Mouse (Mus musculus) mouse trophoblast stem cell (cell line): ENCODE data around the gene Rab15.
"Not testable (repeated sequence)": the region's sequence is repeated elsewhere in the genome, so short reads cannot be mapped to it uniquely, and the experiment has no call there.

ENCODE experiments used
- in situ Hi-C, 2 experiments: fragments of 300-500 bp; cut with MseI, MboI; formaldehyde crosslinking; loops; 2 replicates in 1 of 2; 3 replicates in 1 of 2; pipeline ENCODE4 v1.15.1; 2025

Gene Rab15

DNA sequence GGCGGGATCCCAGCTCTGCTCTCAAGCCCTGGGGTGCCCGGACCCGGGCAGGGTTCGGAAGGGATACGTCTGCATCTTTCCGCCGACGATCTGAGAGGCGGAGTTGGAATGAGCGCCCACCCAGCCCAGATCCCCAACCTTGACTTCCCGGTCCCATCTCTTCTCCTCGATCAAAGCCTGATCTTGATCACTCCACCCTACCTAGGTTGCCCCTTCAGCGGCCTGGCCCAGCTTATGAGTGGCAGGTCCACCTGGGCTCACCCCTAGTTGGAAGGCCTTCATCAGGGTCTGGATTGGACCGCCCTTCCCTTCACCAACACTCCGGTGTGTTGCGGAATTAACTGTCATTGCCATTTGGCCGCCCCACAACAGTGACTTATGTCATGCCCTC lies at the start of gene Rab15:
TSS of gene Rab15 (minus strand) at position 258 of the 391 bp plus-strand sequence.
- in situ Hi-C loops = no loop called here

DNA sequence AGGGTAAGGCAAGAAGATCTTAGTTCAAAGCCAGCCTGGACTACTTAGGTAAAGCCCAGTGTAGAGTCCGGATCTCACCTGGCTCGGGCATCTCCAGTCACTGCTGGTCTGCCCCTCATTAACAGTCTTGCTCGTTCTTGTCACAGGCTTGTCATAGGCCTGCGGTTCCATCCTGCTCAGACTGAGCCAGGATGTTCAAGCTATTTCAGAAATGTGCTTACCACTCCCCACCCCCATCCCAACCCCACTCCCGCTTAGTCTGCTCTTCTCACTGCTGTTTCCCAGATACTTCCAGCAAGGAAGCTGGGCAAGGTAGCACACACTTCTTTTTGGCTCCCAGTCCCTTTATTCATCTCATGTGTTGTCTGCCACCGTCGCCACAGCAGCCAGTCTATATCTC lies 46.9 kb upstream of the Rab15 start:
- in situ Hi-C loops = no loop called here

DNA sequence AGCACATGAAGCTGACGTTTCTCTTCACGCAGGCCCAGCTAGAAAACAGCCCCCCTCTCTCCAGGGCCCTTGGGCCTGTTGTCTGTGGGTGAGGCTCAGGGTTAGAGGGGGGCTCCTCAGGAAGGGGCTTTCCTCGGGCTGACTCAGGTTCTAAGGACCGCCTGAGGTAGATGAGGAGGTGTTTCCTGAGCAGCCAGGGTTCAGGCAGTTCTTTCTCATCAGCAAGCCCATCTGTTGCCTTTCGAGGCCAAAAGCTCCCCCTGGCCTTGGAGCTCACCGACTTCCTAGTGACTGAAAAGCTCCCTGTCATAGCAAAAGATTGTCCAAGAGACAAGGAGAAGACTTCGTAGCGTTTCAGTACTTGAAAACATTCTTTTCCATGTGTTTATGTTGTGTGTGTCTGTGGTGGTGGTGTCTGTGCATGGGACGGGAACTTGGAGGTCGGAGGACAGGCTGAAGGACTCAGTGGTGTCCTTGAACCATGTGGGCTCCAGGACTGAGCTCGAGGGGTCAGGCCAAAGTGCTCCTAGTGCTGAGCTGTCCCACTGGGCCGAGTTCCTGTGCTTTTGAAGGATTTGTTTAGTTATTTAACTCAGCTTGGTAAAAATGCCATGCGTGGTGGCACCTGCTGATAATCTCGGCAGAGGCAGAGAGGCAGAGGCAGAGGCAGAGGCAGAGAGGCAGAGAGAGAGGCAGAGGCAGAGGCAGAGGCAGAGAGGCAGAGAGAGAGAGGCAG lies 45.9 kb upstream of the Rab15 start:
- in situ Hi-C loops = no loop called here

DNA sequence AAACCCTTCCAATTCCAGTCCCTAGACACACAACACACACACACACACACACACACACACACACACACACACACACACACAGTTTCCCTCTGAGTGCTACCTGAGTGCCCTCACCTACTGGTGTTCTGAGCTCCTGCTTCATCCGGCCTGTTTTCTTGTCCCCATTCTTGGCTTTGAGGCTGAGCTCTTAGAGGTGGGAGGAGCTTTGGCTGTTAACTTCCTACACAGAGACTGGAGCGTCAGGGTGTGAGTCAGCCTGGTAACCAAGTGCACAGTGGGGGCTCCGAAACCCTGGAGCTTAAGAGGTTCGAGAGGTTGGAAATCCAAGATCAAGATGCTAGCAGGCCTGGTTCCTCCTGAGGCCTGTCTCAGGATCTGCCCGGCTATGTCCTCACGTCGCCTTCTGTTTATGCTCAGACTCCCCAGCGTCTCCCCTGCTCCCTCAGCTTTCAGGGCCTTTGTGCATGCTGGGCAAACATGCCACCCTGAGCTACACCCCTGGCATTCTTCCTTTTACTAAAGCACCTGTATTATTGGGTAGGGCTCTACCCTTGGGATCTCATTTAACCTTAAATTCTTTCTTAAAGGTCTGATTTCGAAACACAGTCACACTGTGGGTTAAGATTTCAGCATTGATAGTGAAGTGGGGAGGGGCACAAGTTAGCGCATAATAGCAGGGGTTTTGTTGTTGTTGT lies 45.0 kb upstream of the Rab15 start:
- in situ Hi-C loops = no loop called here

DNA sequence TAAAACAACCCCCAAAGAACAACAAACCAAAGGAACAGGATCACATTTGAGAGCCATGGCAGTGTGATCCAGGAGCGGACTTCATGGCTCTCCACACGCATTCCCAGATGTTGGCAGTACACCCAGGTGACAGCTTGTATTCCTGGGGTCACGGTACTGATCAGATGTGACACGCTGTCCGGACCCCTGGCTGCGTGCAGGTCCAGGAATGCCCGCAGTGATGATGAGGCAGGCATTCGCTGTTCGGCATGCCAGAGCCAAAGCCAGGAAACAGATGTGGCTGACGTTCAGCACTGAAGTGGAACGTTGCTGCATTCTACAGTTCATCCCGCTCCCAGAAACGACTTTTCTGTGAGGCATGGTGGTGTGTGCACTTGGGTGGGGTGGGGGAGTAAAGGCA lies 42.6 kb upstream of the Rab15 start:
- in situ Hi-C loops = no loop called here

DNA sequence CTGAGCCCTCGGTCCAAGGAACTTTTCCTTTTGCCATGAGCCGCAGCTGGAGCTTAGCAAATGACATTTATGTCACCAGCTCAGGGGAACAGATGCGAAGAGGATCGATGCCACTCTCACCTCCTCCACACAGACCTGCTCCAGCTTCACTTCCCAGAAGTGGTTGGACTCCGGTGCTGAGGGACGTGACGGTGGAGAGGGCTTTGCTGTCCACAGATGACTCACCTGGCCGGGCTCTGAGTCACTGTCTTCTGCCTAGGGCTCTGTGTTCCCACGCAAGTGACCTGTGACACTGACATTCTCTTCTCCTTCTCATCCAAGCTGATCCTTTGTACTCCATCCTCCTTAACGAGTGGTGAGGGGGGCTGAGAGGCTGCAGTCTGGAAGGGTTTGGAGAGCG lies 40.9 kb upstream of the Rab15 start:
- in situ Hi-C loops = no loop called here

DNA sequence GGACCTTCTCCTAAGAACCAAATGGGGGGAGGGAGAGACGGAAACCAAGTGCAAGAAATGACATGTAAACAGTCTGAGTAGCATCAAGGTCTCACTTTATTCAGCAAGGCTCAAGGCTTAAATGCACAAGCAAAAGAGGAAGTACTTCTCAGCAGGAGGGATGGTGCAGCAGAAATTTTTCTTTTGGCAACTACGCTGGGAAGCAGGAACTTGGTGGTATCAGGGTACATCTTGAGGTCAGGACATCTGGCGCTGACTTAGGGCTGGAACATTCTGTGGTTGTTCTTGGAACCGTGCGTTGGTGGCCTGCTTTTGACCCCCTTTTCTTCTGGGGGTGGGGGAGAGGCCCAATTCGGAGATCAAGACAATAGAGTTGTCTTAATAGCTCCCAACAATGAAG lies 36.1 kb upstream of the Rab15 start:
- in situ Hi-C loops = not testable (repeated sequence)

DNA sequence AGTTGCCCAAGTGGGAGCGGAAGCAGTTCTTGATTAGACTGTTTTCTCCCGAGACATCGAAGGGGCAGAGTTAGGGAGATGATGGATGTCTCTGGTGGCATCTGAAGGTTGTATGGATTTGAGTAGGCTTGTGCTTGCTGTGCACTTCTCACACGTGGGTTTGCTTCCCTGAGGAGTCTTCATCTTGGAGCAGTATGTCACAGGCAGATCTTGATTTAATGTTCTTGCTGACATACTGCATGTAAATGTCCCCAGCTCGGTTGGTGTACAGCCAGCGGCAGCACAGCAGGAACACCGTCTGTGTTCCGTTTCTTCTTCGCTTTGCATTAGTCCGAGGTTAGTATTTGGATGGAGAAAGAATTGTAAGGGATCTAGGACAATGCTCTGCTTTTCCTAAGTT lies 34.4 kb upstream of the Rab15 start:
- in situ Hi-C loops = no loop called here

DNA sequence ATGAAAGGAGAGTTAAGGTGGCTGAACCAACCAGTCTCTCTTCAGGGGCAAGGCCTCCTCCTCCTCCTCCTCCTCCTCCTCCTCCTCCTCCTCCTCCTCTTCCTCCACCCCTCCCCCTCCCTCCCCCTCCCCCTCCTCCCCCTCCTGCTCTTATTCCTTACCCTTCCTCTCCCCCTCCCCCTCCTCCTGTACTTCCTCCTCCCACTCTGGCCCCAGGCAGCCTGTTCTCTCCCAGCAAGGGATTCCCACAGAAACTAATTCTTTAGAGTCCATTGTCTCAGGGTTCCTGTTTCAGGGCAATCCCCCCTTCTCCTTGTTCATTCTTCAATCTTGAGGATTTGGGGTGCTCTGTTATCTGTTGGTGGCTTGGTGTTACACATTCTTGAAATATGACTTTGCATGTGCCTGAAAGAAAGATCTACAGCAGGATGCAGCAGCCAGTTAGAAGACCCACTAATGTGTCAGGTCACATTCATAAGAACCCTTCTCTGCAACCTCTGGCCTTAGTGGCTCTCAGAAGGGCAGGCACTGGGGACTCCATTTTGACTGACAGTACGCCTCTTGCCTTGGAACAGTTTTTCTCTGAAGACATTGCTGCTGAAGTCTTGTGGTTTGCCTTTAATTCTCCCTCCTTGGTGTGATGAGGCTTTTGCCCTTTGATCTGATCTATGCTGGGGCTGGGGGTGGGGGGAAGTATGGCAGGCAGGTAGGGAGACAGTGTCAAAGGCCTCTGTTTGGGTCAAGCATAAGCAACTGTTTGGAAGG lies 30.9 kb upstream of the Rab15 start:
- in situ Hi-C loops = no loop called here

DNA sequence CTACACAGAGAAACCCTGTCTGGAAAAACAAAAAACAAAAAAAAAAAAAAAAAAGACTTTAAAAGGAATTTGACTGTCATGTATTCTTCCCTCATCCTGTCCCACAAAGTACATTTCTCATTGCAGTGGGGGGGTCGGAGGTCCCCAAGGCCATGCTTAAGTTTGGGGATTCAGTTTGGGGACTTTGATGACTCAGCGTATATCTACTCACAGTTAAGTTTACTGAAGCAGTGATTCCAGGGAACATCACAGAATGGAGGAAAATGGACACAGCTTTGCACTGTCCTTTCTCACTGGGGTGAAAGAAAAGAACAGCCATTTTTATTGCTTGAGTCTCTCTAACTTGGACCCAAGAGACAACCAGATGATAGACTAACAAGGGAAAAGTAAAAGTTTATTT lies 29.7 kb upstream of the Rab15 start:
- in situ Hi-C loops = no loop called here

DNA sequence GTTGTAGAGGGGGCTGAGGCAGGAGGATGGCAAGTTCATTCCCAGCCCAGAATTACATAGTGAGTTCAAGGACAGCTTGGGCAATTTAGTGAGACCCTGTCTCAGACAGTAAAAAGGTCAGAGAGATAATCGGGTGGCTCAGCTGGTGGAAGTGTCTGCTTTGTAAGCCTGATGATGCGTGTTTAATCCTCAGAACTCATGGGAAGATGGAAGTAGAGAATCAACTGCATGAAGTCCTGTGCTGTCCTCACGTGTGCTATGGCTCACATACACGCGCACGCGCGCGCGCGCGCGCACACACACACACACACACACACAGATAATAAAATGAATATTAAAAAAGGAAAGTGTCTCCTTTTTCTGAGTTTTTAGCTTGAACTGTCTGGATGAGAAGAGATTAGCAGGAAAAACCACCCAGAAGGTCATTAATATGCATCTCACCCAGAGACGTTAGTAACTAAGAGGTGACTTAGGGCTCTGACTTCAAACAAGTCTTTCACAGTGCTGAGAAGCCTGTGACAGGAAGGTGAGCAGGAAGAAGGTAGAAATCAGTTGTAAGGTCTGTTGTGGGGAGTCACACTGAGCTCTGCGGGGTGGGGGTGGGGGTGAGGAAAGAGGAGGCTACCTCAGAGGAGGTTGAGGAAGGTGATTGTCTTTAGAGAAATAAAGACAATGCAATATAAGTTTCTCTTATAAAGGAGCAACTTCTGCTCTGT lies 21.8 kb upstream of the Rab15 start:
- in situ Hi-C loops = no loop called here

DNA sequence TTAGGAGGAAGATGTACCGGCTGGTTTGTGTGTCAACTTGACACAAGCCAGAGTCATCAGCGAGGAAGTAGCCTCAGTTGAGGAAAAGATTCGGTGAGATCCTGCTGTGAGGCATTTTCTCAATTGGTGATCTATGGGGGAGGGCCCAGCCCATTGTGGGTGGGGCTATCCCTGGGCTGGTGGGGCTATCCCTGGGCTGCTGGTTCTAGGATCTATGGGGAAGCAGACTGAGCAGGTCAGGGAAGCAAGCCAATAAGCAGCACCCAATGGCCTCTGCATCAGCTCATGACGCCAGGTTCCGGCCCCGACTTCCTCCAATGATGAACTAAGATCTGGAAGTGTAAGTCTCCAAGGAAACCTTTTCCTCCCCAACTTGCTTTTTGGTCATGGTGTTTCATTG lies 17.4 kb upstream of the Rab15 start:
- in situ Hi-C loops = no loop called here

DNA sequence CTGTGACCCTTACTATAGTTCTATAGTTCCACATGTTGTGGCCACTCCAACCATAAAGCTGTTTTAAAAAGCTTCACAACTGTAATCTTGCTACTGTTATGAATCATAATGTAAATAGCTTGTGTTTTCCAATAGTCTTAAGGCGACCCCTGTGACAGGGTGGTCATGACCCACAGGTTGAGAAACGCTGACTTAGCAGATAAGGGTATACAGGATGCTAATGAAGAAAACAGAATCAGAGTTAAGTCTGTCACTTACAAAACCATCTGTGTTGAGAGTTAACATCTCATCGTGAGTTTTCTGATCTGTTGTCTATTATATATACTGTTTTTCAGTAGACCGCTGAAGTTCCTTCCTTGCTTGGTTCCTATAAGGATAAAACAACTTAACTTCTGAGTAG lies 16.6 kb upstream of the Rab15 start:
- in situ Hi-C loops = loop anchor here in 1 of 2 experiments (10.0 kb wide), 1 partner anchor 64 kb away; no protein-coding TSS in a partner anchor

DNA sequence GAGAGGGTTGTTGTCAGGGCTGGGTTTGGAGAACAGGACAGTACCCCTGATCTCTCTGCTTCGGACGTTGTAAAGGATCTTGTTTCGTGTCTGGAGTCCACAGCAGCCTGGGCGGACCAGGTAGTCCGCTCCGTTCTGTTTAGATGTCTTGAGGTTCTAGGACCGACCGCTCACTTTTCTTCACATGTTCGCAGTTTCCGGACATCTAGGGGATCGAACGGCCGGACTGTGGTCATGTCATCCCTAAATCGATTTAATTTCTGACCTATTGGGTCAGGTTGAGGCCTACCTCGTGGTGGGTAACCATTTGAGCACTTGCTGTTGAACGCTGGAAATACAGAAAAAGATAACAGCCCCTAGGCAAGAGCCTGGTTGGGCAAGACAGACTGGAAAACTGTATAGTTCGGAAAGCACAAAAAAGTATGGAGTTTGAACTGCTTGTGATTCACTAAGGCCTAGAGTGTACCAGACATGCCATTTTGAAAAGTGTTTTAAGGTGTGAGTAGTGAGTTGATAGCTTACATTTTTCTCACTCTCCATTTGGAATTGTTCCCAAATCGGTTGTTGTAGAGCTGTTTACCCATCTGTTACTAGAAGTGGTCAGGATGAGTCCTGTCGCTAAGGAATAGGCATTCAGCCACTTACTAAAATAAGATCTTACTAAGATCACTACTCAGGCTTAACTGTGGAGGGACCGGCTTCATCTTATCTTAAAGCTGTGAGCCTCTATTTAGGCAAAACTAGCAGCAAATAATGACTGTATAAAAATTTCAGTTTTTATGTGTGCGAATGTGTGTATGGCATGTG lies 15.3 kb upstream of the Rab15 start:
- in situ Hi-C loops = loop anchor here in 1 of 2 experiments (10.0 kb wide), 1 partner anchor 63 kb away; no protein-coding TSS in a partner anchor

DNA sequence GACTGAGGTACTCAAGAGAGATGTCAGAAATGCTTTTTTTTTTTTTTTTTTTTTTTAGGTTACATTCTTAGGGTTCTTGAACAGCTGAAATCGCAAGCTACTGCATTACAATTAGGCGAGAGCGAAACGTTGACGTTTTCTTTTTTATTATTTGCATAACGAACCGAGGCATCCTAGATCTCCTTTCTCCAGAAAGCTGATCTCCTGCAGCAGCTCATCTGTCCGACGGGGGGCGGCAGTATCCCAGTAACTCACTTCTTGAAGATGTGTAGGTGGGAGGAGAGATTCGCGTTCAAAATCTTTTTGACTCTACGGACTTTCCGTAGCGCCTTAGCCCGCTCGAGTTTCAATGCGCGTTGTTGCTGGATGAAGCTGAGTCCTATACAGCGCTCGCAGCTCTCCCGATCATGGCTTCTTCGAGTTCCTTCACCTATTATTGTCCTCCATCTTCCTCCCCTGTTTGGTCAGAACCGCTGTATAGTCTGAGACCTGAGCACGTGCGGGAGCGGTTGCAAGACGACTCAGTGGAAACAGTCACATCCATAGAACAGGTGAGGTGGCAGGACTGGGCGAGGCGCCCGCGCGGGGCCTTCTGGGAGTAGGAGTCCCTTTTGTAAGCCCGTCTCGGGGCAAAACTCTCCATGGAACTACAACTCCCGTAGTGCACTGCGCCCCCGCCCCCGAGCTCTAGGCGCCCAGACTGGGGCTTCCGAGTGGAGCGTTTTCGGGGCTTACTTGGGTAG lies 14.6 kb upstream of the Rab15 start:
- in situ Hi-C loops = loop anchor here in 1 of 2 experiments (10.0 kb wide), 1 partner anchor 62 kb away; no protein-coding TSS in a partner anchor

DNA sequence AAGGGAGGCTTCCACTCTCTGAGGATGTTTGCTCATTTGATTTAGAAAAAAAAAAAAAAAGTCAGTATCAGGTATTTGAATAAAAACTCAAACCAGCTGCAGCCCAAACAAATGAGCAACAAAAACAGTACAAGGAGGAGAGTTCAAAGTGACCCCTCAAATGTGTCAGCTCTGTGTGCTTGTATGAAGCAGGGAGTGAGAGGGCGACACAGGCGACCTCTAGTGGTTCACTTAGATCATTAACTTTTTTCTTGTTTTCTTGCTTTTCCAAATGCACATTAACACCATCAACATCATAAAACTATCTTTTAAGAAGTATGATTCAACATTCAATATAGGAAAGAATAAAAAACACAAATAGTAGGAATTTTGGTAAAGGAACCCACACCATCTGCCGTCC lies 10.0 kb upstream of the Rab15 start:
- in situ Hi-C loops = loop anchor here in 1 of 2 experiments (10.0 kb wide), 1 partner anchor 58 kb away; no protein-coding TSS in a partner anchor

DNA sequence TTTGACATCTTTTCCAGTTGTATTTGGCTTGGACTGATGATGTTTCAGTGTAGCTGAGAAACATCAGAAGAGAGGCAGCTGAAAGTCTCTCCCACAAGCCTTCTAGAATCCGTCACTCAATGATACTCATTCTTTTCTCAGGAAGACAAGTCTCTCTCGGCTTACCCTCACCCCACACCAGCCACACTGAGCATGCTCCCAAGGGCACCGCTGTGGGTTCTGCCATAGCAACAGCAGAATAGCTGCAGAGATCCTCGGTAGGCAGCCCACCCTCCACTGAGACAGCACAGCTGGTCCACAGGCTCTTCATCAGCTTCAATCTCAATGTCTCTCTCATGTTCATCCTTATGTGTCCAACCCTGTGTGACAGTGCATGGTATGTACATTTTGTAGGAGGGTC lies 2.6 kb upstream of the Rab15 start:
- in situ Hi-C loops = no loop called here

DNA sequence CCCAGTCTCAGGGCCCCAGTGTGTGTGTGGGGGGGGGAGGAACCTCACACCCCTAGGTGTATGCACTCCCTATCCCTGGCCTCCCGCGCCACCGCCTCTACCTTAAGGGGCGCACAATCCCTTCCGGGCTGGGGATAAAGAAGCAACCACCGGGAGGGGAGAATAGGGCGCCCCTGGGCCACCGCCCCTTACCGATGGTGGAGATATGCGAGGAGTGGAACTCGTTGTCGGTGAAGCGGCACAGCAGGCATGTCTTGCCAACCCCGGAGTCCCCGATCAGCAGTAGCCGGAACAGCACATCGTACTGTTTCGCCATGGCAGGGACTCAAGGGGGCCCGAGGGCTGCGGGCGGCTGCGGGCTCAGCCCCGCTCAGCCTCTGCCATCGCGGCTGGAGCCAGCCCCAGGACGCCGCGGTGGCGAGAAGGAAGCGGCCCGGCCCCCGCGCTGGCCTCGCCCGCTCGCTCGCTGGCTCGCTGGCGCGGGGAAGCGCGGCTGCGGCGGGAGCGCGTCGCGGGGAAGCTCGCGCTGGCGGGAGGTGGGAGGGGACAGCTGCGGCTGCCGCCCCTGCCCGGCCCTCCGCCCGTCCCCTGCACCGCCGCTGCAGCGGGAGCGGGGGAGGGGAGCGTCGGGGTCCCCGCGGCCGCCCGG lies 582 bp downstream of the Rab15 start:
- in situ Hi-C loops = no loop called here

DNA sequence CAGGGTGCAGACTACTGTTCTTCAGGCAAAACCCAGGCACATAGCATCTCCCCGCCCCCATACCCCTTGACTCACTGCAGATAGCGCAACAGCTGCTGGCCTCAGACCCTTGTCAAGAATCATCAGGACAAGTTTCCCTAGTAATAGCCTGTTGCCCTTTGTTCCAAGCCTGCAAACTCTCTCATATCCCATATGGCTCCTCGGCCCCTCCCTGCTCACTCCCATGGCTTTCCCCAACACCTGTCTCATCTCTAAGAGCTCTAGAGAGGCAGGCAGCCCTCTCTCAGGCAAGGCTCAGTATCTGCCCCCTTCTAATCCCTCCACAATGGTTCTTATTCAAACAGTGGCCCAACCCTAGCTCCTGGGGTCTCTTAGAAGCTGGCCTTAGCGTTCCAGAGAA lies 2.1 kb downstream of the Rab15 start:
- in situ Hi-C loops = no loop called here

DNA sequence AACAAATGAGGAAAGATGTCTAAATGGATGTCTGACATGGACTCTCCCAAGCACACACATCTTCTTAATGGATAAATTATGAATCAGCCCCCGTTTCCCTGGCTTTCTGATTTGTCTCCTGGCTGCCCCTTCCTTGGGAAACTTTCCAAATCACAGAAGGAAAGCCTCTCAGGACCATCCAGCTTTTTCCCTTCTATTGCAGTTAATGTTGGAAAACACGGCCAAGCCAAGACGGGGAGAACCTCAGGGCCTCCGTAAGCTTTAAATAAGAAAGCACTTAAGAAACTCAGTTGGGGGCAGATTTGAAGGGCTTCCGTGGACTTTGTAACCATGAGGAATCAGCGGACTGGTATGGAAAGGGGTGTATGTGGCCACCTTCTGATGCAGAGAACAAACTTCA lies 2.9 kb downstream of the Rab15 start:
- in situ Hi-C loops = no loop called here
